Comparison of ENCODE assay signal across 8 mouse cellular contexts in the genomic region with DNA sequence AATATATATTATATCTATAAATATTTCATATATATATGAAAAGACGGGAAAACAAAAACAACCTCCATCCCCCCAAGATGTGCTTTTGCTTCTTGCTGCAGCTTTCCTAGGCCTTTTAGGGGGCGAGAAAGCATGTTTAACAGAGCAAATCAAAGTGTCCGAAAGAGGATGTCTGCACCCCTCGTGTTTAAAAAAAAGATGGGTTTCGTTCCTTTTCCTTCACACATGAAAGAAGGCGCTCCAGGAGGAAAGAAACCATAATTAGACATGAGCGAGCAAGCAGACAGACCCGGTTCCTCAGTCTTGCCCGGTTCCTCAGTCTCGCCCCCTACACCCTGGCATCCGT. TPM values are rescaled to one million over a fixed set of nuclear protein-coding genes. Genes with fewer than 3 reads are reported as not detected.
DNase-seq lines count a peak whose midpoint lies in the region; ATAC-seq and TF ChIP-seq lines count a peak whose summit lies in the region.

No protein-coding gene starts in this region.

- no peak for TF ChIP-seq POLR2A in MEL (IDR thresholded peaks at IDR 0.05; ENCODE audit: control insufficient read depth in 1 of 2, insufficient read depth in 1 of 2, low read depth in 1 of 2, low read length in 2 of 2, poor library complexity in 1 of 2)

- no peak for ATAC-seq in heart, embryonic 15.5 days (replicated peaks; ENCODE audit: insufficient number of reproducible peaks, insufficient read depth, low FRiP score, low read depth)
- no peak for ATAC-seq in hindbrain, embryonic 12.5 days (ENCODE audit: low FRiP score)
- no peak for ATAC-seq in midbrain, embryonic 12.5 days (ENCODE audit: low FRiP score, low read depth)
- no peak for ATAC-seq in megakaryocyte progenitor cell, adult 5-6 weeks (replicated peaks; ENCODE audit: poor library complexity)

- TF ChIP-seq EP300 in MEL (IDR thresholded peaks at IDR 0.05; ENCODE audit: low read depth in 1 of 2, low read length in 2 of 2) = no peak

- no peaks in the 10 kb centered on the region for H3K36me3 ChIP-seq in heart, embryonic 15.5 days
- H3K36me3 ChIP-seq in MEL (ENCODE audit: control insufficient read depth in 1 of 2, insufficient read depth in 2 of 2, low read length in 2 of 2) = peaks cover 0 to 9% of the 10 kb centered on the region in 2 experiments; a peak in 2 of 4 replicates
- 0 out of 2 replicates have a peak, but pooled peaks cover 5% of the 10 kb centered on the region for H3K36me3 ChIP-seq in hindbrain, embryonic 12.5 days
- H3K36me3 ChIP-seq in midbrain, embryonic 12.5 days = no peaks in the 10 kb centered on the region

- peak overlapping the region; percentile 97 for H3K4me3 ChIP-seq in heart, embryonic 15.5 days
- H3K4me3 ChIP-seq in MEL (ENCODE audit: control insufficient read depth in 1 of 2, insufficient read depth in 1 of 2, low read depth in 2 of 2, low read length in 2 of 2) = peak overlapping the region; percentile 63 to 84
- H3K4me3 ChIP-seq in hindbrain, embryonic 12.5 days = peak overlapping the region; percentile 95
- peak overlapping the region; percentile 93 for H3K4me3 ChIP-seq in midbrain, embryonic 12.5 days

- H3K9ac ChIP-seq in heart, embryonic 15.5 days = peak overlapping the region; percentile 89
- peak overlapping the region; percentile 85 for H3K9ac ChIP-seq in MEL (ENCODE audit: control insufficient read depth, low read depth, low read length, poor library complexity, severe bottlenecking)
- peak overlapping the region; percentile 52 for H3K9ac ChIP-seq in hindbrain, embryonic 12.5 days
- peak overlapping the region; percentile 97 for H3K9ac ChIP-seq in midbrain, embryonic 12.5 days (replicated peaks)

- H3K4me1 ChIP-seq in heart, embryonic 15.5 days (replicated peaks) = peaks cover 12% of the 10 kb centered on the region; the same call in 1 of the 2 replicates
- H3K4me1 ChIP-seq in MEL (ENCODE audit: control insufficient read depth in 1 of 2, insufficient read depth in 2 of 2, low read length in 2 of 2) = peaks cover 2 to 6% of the 10 kb centered on the region in 2 experiments
- peaks cover 12% of the 10 kb centered on the region for H3K4me1 ChIP-seq in hindbrain, embryonic 12.5 days
- peaks cover 11% of the 10 kb centered on the region for H3K4me1 ChIP-seq in midbrain, embryonic 12.5 days

- peak overlapping the region; percentile 66 for H3K4me2 ChIP-seq in heart, embryonic 15.5 days
- H3K4me2 ChIP-seq in hindbrain, embryonic 12.5 days (replicated peaks) = peak overlapping the region; percentile 75
- peak overlapping the region; percentile 58 for H3K4me2 ChIP-seq in midbrain, embryonic 12.5 days (replicated peaks)

- 6% methylated on average over 11 of the region's 11 CpGs for WGBS in heart, embryonic 15.5 days
- WGBS in hindbrain, embryonic 12.5 days = 5% methylated on average over 11 of the region's 11 CpGs
- 5% methylated on average over 11 of the region's 11 CpGs for WGBS in midbrain, embryonic 12.5 days

- H3K27ac ChIP-seq in heart, embryonic 15.5 days = peak overlapping the region; percentile 97
- H3K27ac ChIP-seq in MEL (ENCODE audit: control insufficient read depth, low read depth, low read length) = no peak overlapping the region
- peak overlapping the region; percentile 97; the same call in 1 of the 2 replicates for H3K27ac ChIP-seq in hindbrain, embryonic 12.5 days
- H3K27ac ChIP-seq in midbrain, embryonic 12.5 days (replicated peaks) = peak overlapping the region; percentile 100

- H3K9me3 ChIP-seq in heart, embryonic 15.5 days (replicated peaks) = no peaks in the 10 kb centered on the region
- H3K9me3 ChIP-seq in MEL (replicated peaks; ENCODE audit: insufficient read depth, low read length) = no peaks in the 10 kb centered on the region
- H3K9me3 ChIP-seq in hindbrain, embryonic 12.5 days (replicated peaks) = no peaks in the 10 kb centered on the region
- no peaks in the 10 kb centered on the region for H3K9me3 ChIP-seq in midbrain, embryonic 12.5 days

- no peak for TF ChIP-seq RAD21 in MEL (IDR thresholded peaks at IDR 0.05; ENCODE audit: low read depth, low read length)

- TF ChIP-seq CTCF in MEL (IDR thresholded peaks at IDR 0.05 in 2 of 3, conservative IDR thresholded peaks at IDR 0.05 in 1 of 3; ENCODE audit: control insufficient read depth in 1 of 3, insufficient read depth in 1 of 3, low read depth in 2 of 3, low read length in 3 of 3, poor library complexity in 1 of 3, severe bottlenecking in 1 of 3) = no peak

- no peak for DNase-seq in heart, postnatal 4 days
- no peak for DNase-seq in MEL (ENCODE audit: low read depth, low spot score)
- no peak for DNase-seq in ovary, postnatal 10 days (ENCODE audit: low spot score)
- DNase-seq in right cerebral cortex, adult 18-20 months = no peak

- H3K79me2 ChIP-seq in MEL (ENCODE audit: control insufficient read depth, insufficient read depth, low read length, poor library complexity) = peaks cover 11% of the 10 kb centered on the region

- no peaks in the 10 kb centered on the region for H3K27me3 ChIP-seq in heart, embryonic 15.5 days
- peaks cover 4 to 11% of the 10 kb centered on the region in 2 experiments; a peak in 2 of 4 replicates for H3K27me3 ChIP-seq in MEL (ENCODE audit: control insufficient read depth in 1 of 2, insufficient read depth in 2 of 2, low read length in 2 of 2)
- H3K27me3 ChIP-seq in hindbrain, embryonic 12.5 days = no peaks in the 10 kb centered on the region
- H3K27me3 ChIP-seq in midbrain, embryonic 12.5 days = no peaks in the 10 kb centered on the region; the same call in 1 of the 2 replicates

TF ChIP-seq in MEL, 35 proteins besides CTCF, POLR2A, EP300 and RAD21:
- 0 out of 2 replicates have a peak, but pooled peaks have one; percentile 16 for TF ChIP-seq ZNF384 (IDR thresholded peaks at IDR 0.05; ENCODE audit: low read depth, low read length)
- no peak for TF ChIP-seq HCFC1 (IDR thresholded peaks at IDR 0.05; ENCODE audit: low read depth, low read length)

RNA-seq across cellular contexts. Expression of gene Ccdc88a, which starts 0.4 kb away (rescaled TPM):
- 23.0 and 23.6 TPM in 2 replicates for polyA plus RNA-seq in heart, embryonic 15.5 days (2015; fragmentation: Nextera tagmentation; extraction: Ambion mirVana)
- 10 to 100 TPM; 28.9 to 29.5 TPM for total RNA-seq in heart, postnatal 4 days (2021)
- 4.0 and 4.4 TPM in 2 replicates for total RNA-seq in MEL (2012; rRNA removed)
- 100 to 1,000 TPM in 1 of 2 experiments, 1 to 10 TPM in 1; 5.9 to 225 TPM for polyA plus RNA-seq in MEL (2012; ENCODE audit: insufficient read depth in 1 of 2, insufficient read length in 2 of 2, low read depth in 1 of 2, low replicate concordance in 2 of 2, missing spikeins in 1 of 2)
- 82.6 and 89.8 TPM in 2 replicates for polyA plus RNA-seq in hindbrain, embryonic 12.5 days (2016; fragmentation: Nextera tagmentation; extraction: Ambion mirVana)
- polyA plus RNA-seq in midbrain, embryonic 12.5 days (2016; fragmentation: Nextera tagmentation; extraction: Ambion mirVana) = 76.4 and 89.5 TPM in 2 replicates
- 30.5 and 32.5 TPM in 2 replicates for total RNA-seq in megakaryocyte progenitor cell, adult 5-6 weeks (2015)
- total RNA-seq in megakaryocyte progenitor cell, adult 5-6 weeks (2017) = 30.9 and 40.6 TPM in 2 replicates
